Mouse (Mus musculus) olfactory bulb, adult 2 months (tissue): ENCODE results near the gene Gm45799.

Experiments
- CTCF ChIP-seq: fragments of 200-500 bp; IDR thresholded peaks from 2 replicates; pipeline ENCODE4 v1.5.1; 2012; ENCODE audit warnings: low read depth, mild to moderate bottlenecking, low read length, moderate library complexity; ENCODE audit not compliant: insufficient read depth
- POLR2A ChIP-seq: fragments of 200-500 bp; IDR thresholded peaks from 2 replicates; pipeline ENCODE4 v1.6.1; 2012; ENCODE audit warnings: mild to moderate bottlenecking, low read depth, low read length, moderate library complexity; ENCODE audit not compliant: insufficient read depth

DNA sequence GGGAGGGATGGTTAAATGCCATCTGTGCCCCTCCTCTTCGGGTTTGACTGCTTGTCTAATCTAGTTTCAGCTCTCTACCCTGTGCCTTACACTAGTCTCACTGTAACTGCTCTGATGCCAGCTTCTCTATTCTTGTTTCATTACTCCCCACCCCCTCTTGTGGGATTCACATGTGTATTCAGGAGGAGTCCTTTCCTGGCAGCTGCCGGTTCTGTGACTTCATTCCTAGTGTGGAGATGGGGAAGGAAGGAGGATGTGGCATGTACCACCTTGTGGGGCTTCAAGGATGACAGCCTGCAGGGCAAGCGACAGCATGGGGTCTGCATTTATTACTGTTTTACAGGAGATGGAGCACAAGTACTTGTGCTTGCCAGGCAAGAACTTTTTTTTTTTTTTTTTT is 1.6 kb downstream of the Gm45799 start:
- no peak for TF ChIP-seq CTCF
- no peak for TF ChIP-seq POLR2A
